Mouse (Mus musculus) adrenal gland, postnatal 4 days (tissue): ENCODE results near the gene Zfc3h1. TPM values are rescaled to one million over a fixed set of nuclear protein-coding genes. Genes with fewer than 3 reads are reported as not detected.

ENCODE experiments used
- DNase-seq, 2 experiments: peaks; one replicate each; pipeline ENCODE4 v3.0.0; 2021 to 2022; ENCODE audit warnings: low spot score in 2 of 2, mixed read lengths in 2 of 2
- long read RNA-seq, 2 experiments: library from polyadenylated mRNA; stranded (forward); transcript quantifications; one replicate each; pipeline ENCODE4 v2.0.0; 2021
- total RNA-seq, 2 experiments: library from RNA; stranded (reverse); gene quantifications; 2 replicates each; pipeline ENCODE4 v1.2.3; 2021

The Zfc3h1 gene
- 10 to 100 TPM; 52.5 to 58.3 TPM for total RNA-seq
- long read RNA-seq, experiment 1, partial matches to known transcripts, result 1 of 1 reads
- long read RNA-seq, experiment 1, other reads (novel, unspliced or antisense), result 0 of 1 reads
- long read RNA-seq, experiment 2, partial matches to known transcripts, result 10 of 11 reads
- long read RNA-seq, experiment 2, other reads (novel, unspliced or antisense), result 1 of 11 reads

GRCm38 (mm10) chr10:115384221-115385017, at the start of gene Zfc3h1, which contains the start of gene Thap2:
Gene Zfc3h1 (plus strand): TSS chr10:115384959.
Gene Thap2 (minus strand): TSS chr10:115384443.
- DNase-seq, result peak; percentile 85 to 96

GRCm38 (mm10) chr10:115336901-115337300, 47.9 kb upstream of the Zfc3h1 start:
- DNase-seq, result no peak

- no peak for DNase-seq
Measured at GRCm38 (mm10) chr10:115339820-115340328, 44.9 kb upstream of the Zfc3h1 start.

GRCm38 (mm10) chr10:115342771-115343425, 41.9 kb upstream of the Zfc3h1 start:
- DNase-seq, result no peak

- DNase-seq, result no peak
Measured at GRCm38 (mm10) chr10:115346444-115346843, 38.3 kb upstream of the Zfc3h1 start.

- no peak for DNase-seq
Measured at GRCm38 (mm10) chr10:115348131-115348530, 36.6 kb upstream of the Zfc3h1 start.

GRCm38 (mm10) chr10:115349029-115349428, 35.7 kb upstream of the Zfc3h1 start:
- no peak for DNase-seq

GRCm38 (mm10) chr10:115349509-115349908, 35.2 kb upstream of the Zfc3h1 start:
- DNase-seq, result no peak

- no peak for DNase-seq
Measured at GRCm38 (mm10) chr10:115350810-115351397, 33.9 kb upstream of the Zfc3h1 start.

- no peak for DNase-seq
Measured at GRCm38 (mm10) chr10:115354553-115354952, 30.2 kb upstream of the Zfc3h1 start.

- DNase-seq, result no peak
Measured at GRCm38 (mm10) chr10:115355016-115355415, 29.7 kb upstream of the Zfc3h1 start.

- no peak for DNase-seq
Measured at GRCm38 (mm10) chr10:115356106-115356505, 28.7 kb upstream of the Zfc3h1 start.

GRCm38 (mm10) chr10:115358216-115358919, 26.4 kb upstream of the Zfc3h1 start:
- DNase-seq, result no peak

GRCm38 (mm10) chr10:115359066-115359465, 25.7 kb upstream of the Zfc3h1 start:
- DNase-seq, result no peak

- peak; percentile 89 to 96 for DNase-seq
Measured at GRCm38 (mm10) chr10:115361840-115362622, 22.7 kb upstream of the Zfc3h1 start, which contains the start of gene Tmem19. Gene Tmem19 (minus strand): TSS chr10:115362501.

- DNase-seq, result no peak
Measured at GRCm38 (mm10) chr10:115362623-115362964, 22.2 kb upstream of the Zfc3h1 start.

- no peak for DNase-seq
Measured at GRCm38 (mm10) chr10:115363151-115363550, 21.6 kb upstream of the Zfc3h1 start.

GRCm38 (mm10) chr10:115381506-115382084, 3.2 kb upstream of the Zfc3h1 start:
- DNase-seq, result no peak

- no peak for DNase-seq
Measured at GRCm38 (mm10) chr10:115382846-115383643, 1.7 kb upstream of the Zfc3h1 start.
